Mouse (Mus musculus): ENCODE measurements around the gene Cyct.

GRCm38 (mm10) chr2:76370656-76370922, 10.3 kb upstream of the Cyct start:
- TF ChIP-seq CTCF (IDR thresholded peaks at IDR 0.05; ENCODE audit: borderline replicate concordance, insufficient read depth, low read depth, low read length) (no peak), POLR2A (IDR thresholded peaks at IDR 0.05; ENCODE audit: borderline replicate concordance, insufficient read depth, low read length) (no peak)

All from cerebellum, adult 2 months (tissue).